Mouse (Mus musculus): Measurements from ENCODE around the gene Mei1. TPM values are rescaled to one million over a fixed set of nuclear protein-coding genes. Genes with fewer than 3 reads are reported as not detected.

Gene Mei1
- polyA plus RNA-seq, 1 experiment from 2014 or later = 0.05 TPM

GRCm38 (mm10) chr15:82158243-82159035 is 88.6 kb downstream of the Mei1 start:
- Histone ChIP-seq H3K4me2 (peak overlapping the region; percentile 9; the same call in 1 of the 2 replicates), H3K36me3 (0 out of 2 replicates have a peak, but pooled peaks cover 8% of the 10 kb centered on the region), H3K4me1 (peaks cover 58% of the 10 kb centered on the region), H3K9me3 (replicated peaks) (no peaks in the 10 kb centered on the region), H3K27ac (peak overlapping the region; percentile 76), H3K4me3 (replicated peaks) (no peak overlapping the region), H3K27me3 (no peaks in the 10 kb centered on the region), H3K9ac (no peak overlapping the region)
- 38% methylated on average over 17 of the region's 17 CpGs for WGBS
- ATAC-seq (replicated peaks; ENCODE audit: low FRiP score) = no peak

DNA sequence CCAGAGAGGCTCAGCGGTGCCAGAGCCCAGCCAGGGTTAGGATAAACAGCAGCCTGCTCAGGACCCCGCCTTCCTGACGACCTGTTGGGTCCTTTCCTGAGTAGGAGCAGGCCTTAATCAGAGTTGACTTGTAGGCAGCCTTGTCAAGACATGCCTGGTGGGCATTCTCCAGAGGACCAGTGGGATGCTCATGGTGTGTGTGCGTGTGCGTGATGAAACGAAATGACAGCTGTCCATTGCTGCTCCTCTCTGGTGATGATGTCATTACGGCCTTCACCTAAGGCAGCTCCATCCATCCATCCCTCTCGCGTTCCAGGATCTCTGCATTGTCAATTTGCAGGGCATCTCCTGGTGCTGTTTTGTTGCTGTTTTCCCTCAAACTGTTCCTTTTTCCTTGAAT is 89.7 kb downstream of the Mei1 start:
- H3K4me1 ChIP-seq = peaks cover 67% of the 10 kb centered on the region
- no peak overlapping the region for H3K4me2 ChIP-seq
- 0 out of 2 replicates have a peak, but pooled peaks cover 8% of the 10 kb centered on the region for H3K36me3 ChIP-seq
- H3K4me3 ChIP-seq (replicated peaks) = no peak overlapping the region
- H3K27me3 ChIP-seq = no peaks in the 10 kb centered on the region
- no peak overlapping the region for H3K9ac ChIP-seq
- 88% methylated on average over 9 of the region's 9 CpGs for WGBS
- no peaks in the 10 kb centered on the region for H3K9me3 ChIP-seq (replicated peaks)
- no peak for ATAC-seq (replicated peaks; ENCODE audit: low FRiP score)
- H3K27ac ChIP-seq = peak overlapping the region; percentile 76; the same call in 1 of the 2 replicates

- H3K27ac ChIP-seq = no peak overlapping the region
- 0 out of 2 replicates have a peak, but pooled peaks cover 8% of the 10 kb centered on the region for H3K36me3 ChIP-seq
- WGBS = 61% methylated on average over 11 of the region's 11 CpGs
- no peaks in the 10 kb centered on the region for H3K9me3 ChIP-seq (replicated peaks)
- H3K9ac ChIP-seq = no peak overlapping the region
- no peak overlapping the region for H3K4me2 ChIP-seq
- no peak for ATAC-seq (replicated peaks; ENCODE audit: low FRiP score)
- no peak overlapping the region for H3K4me3 ChIP-seq (replicated peaks)
- H3K27me3 ChIP-seq = no peaks in the 10 kb centered on the region
- H3K4me1 ChIP-seq = peaks cover 78% of the 10 kb centered on the region
Measured at GRCm38 (mm10) chr15:82160731-82161640, 91.2 kb downstream of the Mei1 start.

DNA sequence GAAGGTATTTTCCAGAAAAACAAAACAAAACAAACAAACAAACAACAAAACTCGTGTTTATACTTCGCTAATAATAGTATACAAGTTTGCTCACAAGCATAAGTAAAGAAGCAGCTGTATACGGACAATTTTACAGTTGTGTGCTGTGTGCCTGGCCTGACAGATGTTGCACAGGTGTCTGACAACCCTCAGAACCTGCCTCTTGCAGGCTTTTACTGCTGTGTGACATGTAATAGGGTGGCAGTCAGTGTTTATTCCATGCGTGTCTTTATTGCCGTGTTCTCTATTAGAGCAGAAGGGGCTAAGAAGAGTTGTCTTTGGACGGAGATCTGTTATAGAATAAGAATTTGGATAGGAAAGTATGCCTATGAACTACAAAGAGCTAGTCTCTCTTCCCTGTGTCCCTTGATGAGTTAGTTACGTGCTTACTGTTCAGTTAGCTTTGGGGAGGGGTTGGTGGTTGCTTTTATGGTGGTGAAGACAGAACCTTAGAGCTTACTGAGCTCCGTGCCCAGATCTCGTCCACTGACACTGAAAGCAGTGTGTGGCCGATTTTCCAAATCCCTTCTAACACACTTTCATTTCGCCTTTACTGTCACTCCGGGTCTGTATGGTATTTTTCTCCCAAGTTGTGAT is 92.3 kb downstream of the Mei1 start:
- Histone ChIP-seq H3K27ac (no peak overlapping the region), H3K9me3 (replicated peaks) (no peaks in the 10 kb centered on the region), H3K4me1 (peaks cover 85% of the 10 kb centered on the region), H3K4me3 (replicated peaks) (no peak overlapping the region), H3K36me3 (no peaks in the 10 kb centered on the region), H3K27me3 (no peaks in the 10 kb centered on the region), H3K9ac (no peak overlapping the region), H3K4me2 (no peak overlapping the region)
- no peak for ATAC-seq (replicated peaks; ENCODE audit: low FRiP score)
- WGBS = 86% methylated on average over 12 of the region's 12 CpGs

GRCm38 (mm10) chr15:82163356-82164060 is 93.7 kb downstream of the Mei1 start:
- H3K9ac ChIP-seq = no peak overlapping the region
- no peak overlapping the region for H3K4me3 ChIP-seq (replicated peaks)
- H3K27ac ChIP-seq = peak overlapping the region; percentile 33
- H3K4me1 ChIP-seq = peaks cover 86% of the 10 kb centered on the region
- no peaks in the 10 kb centered on the region for H3K27me3 ChIP-seq
- WGBS = 81% methylated on average over 10 of the region's 10 CpGs
- no peak for ATAC-seq (replicated peaks; ENCODE audit: low FRiP score)
- no peaks in the 10 kb centered on the region for H3K9me3 ChIP-seq (replicated peaks)
- no peaks in the 10 kb centered on the region for H3K36me3 ChIP-seq
- H3K4me2 ChIP-seq = no peak overlapping the region

DNA sequence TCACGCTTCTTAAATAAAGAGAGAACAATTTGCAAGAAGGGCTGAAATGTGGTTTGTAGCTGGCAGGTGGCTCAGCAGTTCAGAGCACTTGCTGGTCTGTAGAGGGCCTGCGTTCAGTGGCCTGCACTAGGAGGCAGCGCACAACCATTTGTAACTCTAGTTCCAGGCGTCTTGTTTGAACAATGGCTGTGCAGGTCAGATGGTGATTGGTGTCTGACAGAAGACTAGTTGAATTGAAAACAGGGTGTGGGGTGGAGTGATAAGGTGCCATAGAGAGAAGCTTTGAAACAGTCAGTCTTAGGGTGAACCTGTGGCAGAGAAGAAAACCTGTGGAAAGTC is 94.2 kb downstream of the Mei1 start:
- Histone ChIP-seq H3K27me3 (no peaks in the 10 kb centered on the region), H3K9ac (no peak overlapping the region), H3K27ac (peak overlapping the region; percentile 33), H3K4me1 (peaks cover 87% of the 10 kb centered on the region), H3K36me3 (no peaks in the 10 kb centered on the region), H3K9me3 (replicated peaks) (no peaks in the 10 kb centered on the region), H3K4me2 (no peak overlapping the region), H3K4me3 (replicated peaks) (no peak overlapping the region)
- WGBS = 59% methylated on average over 4 of the region's 4 CpGs
- no peak for ATAC-seq (replicated peaks; ENCODE audit: low FRiP score)

GRCm38 (mm10) chr15:82164496-82164895 is 94.7 kb downstream of the Mei1 start:
- 67% methylated on average over 7 of the region's 7 CpGs for WGBS
- Histone ChIP-seq H3K4me3 (replicated peaks) (no peak overlapping the region), H3K4me2 (no peak overlapping the region), H3K27me3 (no peaks in the 10 kb centered on the region), H3K4me1 (peaks cover 86% of the 10 kb centered on the region), H3K9me3 (replicated peaks) (no peaks in the 10 kb centered on the region), H3K9ac (no peak overlapping the region), H3K27ac (peak overlapping the region; percentile 33), H3K36me3 (no peaks in the 10 kb centered on the region)
- 0 out of 2 replicates have a peak, but pooled peaks have one; percentile 14 for ATAC-seq (replicated peaks; ENCODE audit: low FRiP score)

- no peak overlapping the region for H3K4me3 ChIP-seq (replicated peaks)
- no peaks in the 10 kb centered on the region for H3K9me3 ChIP-seq (replicated peaks)
- 0 out of 2 replicates have a peak overlapping the region, but pooled peaks have one; percentile 1 for H3K9ac ChIP-seq
- no peak for ATAC-seq (replicated peaks; ENCODE audit: low FRiP score)
- H3K4me1 ChIP-seq = peaks cover 75% of the 10 kb centered on the region
- H3K27me3 ChIP-seq = no peaks in the 10 kb centered on the region
- H3K4me2 ChIP-seq = peak overlapping the region; percentile 48
- WGBS = 52% methylated on average over 8 of the region's 8 CpGs
- H3K27ac ChIP-seq = peak overlapping the region; percentile 93
- peaks cover 8% of the 10 kb centered on the region for H3K36me3 ChIP-seq
Measured at GRCm38 (mm10) chr15:82165332-82166239, 95.8 kb downstream of the Mei1 start.

- H3K4me1 ChIP-seq = peaks cover 66% of the 10 kb centered on the region
Measured at GRCm38 (mm10) chr15:82166240-82167100, 96.7 kb downstream of the Mei1 start.

More at GRCm38 (mm10) chr15:82166240-82167100, 96.7 kb downstream of the Mei1 start:
- Histone ChIP-seq H3K9ac (0 out of 2 replicates have a peak overlapping the region, but pooled peaks have one; percentile 1), H3K4me2 (peak overlapping the region; percentile 48), H3K27ac (peak overlapping the region; percentile 93), H3K9me3 (replicated peaks) (no peaks in the 10 kb centered on the region), H3K4me3 (replicated peaks) (peak overlapping the region; percentile 5; the same call in 1 of the 2 replicates), H3K36me3 (peaks cover 17% of the 10 kb centered on the region), H3K27me3 (no peaks in the 10 kb centered on the region)
- ATAC-seq (replicated peaks; ENCODE audit: low FRiP score) = 0 out of 2 replicates have a peak, but pooled peaks have one; percentile 50
- WGBS = 34% methylated on average over 22 of the region's 22 CpGs

Data from kidney, embryonic 15.5 days (tissue).